Mouse (Mus musculus) c-Kit-negative CD71-positive TER-119-positive erythroid progenitor cells, embryonic 14.5 days (primary cell): ENCODE measurements around the gene Nxph4.

Experiments
- DNase-seq: peaks from one replicate; pipeline ENCODE4 v3.0.0-alpha.2; 2013; ENCODE audit warnings: low read depth, low spot score

Gene Nxph4

GRCm38 (mm10) chr10:127542720-127543119 is 8.4 kb upstream of the Nxph4 start:
- DNase-seq, result no peak

- DNase-seq, result no peak
These were observed 7.7 kb upstream of the Nxph4 start for GRCm38 (mm10) chr10:127542084-127542483.

GRCm38 (mm10) chr10:127541510-127541909 is 7.2 kb upstream of the Nxph4 start:
- DNase-seq, result no peak

GRCm38 (mm10) chr10:127537854-127538583 is 3.7 kb upstream of the Nxph4 start:
- DNase-seq, result no peak

GRCm38 (mm10) chr10:127536586-127537314 is 2.4 kb upstream of the Nxph4 start:
- no peak for DNase-seq

- no peak for DNase-seq
These were observed 598 bp upstream of the Nxph4 start for GRCm38 (mm10) chr10:127534929-127535384.

GRCm38 (mm10) chr10:127531548-127531947 is 2.8 kb downstream of the Nxph4 start:
- no peak for DNase-seq

- DNase-seq, result no peak
These were observed 3.4 kb downstream of the Nxph4 start for GRCm38 (mm10) chr10:127530945-127531344.

- DNase-seq, result no peak
These were observed 6.9 kb downstream of the Nxph4 start for GRCm38 (mm10) chr10:127527481-127527880.

GRCm38 (mm10) chr10:127526681-127527080 is 7.7 kb downstream of the Nxph4 start:
- no peak for DNase-seq

- DNase-seq, result no peak
These were observed 8.3 kb downstream of the Nxph4 start for GRCm38 (mm10) chr10:127526048-127526447.

GRCm38 (mm10) chr10:127524646-127525255 is 9.6 kb downstream of the Nxph4 start:
- no peak for DNase-seq

GRCm38 (mm10) chr10:127522088-127522581 is 12.2 kb downstream of the Nxph4 start, which contains the start of gene Shmt2:
Gene Shmt2 (minus strand): TSS chr10:127522444.
- peak; percentile 87 for DNase-seq

GRCm38 (mm10) chr10:127521611-127522080 is 12.7 kb downstream of the Nxph4 start:
- peak; percentile 48 for DNase-seq

- no peak for DNase-seq
These were observed 13.5 kb downstream of the Nxph4 start for GRCm38 (mm10) chr10:127520714-127521357.

- no peak for DNase-seq
These were observed 14.3 kb downstream of the Nxph4 start for GRCm38 (mm10) chr10:127519903-127520713.

- no peak for DNase-seq
These were observed 15.2 kb downstream of the Nxph4 start for GRCm38 (mm10) chr10:127519041-127519701.

GRCm38 (mm10) chr10:127517941-127518340 is 16.4 kb downstream of the Nxph4 start:
- DNase-seq, result no peak

GRCm38 (mm10) chr10:127516576-127517260 is 17.6 kb downstream of the Nxph4 start:
- no peak for DNase-seq
